Mouse (Mus musculus) CH12.LX (cell line): ENCODE measurements around the gene Bcl9l.

Experiments used
- CTCF ChIP-seq, 2 experiments: IDR thresholded peaks in 1 of 2; conservative IDR thresholded peaks in 1 of 2; 2 replicates each; pipeline ENCODE4 v1.5.1; 2011 to 2012; ENCODE audit warnings: low read depth in 2 of 2, low read length in 2 of 2, improper control_type of control experiment in 1 of 2, inconsistent platforms in 1 of 2, mild to moderate bottlenecking in 1 of 2, moderate library complexity in 1 of 2
- EP300 ChIP-seq: IDR thresholded peaks from 2 replicates; pipeline ENCODE4 v1.6.1; 2011; ENCODE audit warnings: low read length, improper control_type of control experiment
- NELFE ChIP-seq: IDR thresholded peaks from 2 replicates; pipeline ENCODE4 v1.6.1; 2011; ENCODE audit warnings: low read depth, low read length, improper control_type of control experiment
- NRF1 ChIP-seq: IDR thresholded peaks from 2 replicates; pipeline ENCODE4 v1.6.1; 2014; ENCODE audit warnings: low read depth, mild to moderate bottlenecking, inconsistent platforms, low read length, improper control_type of control experiment, moderate library complexity
- POLR2A ChIP-seq: IDR thresholded peaks from 2 replicates; pipeline ENCODE4 v1.6.1; 2011; ENCODE audit warnings: low read depth, mild to moderate bottlenecking, improper control_type of control experiment, low read length
- UBTF ChIP-seq: IDR thresholded peaks from 2 replicates; pipeline ENCODE4 v1.6.1; 2012; ENCODE audit warnings: low read depth, mild to moderate bottlenecking, inconsistent platforms, low read length, improper control_type of control experiment, moderate library complexity
- ZMIZ1 ChIP-seq: IDR thresholded peaks from 2 replicates; pipeline ENCODE4 v1.6.1; 2012; ENCODE audit warnings: low read depth, mild to moderate bottlenecking, inconsistent platforms, low read length, improper control_type of control experiment

GRCm38 (mm10) chr9:44477339-44478228 is 5.0 kb upstream of the Bcl9l start:
- TF ChIP-seq EP300 (0 out of 2 replicates have a peak, but pooled peaks have one; percentile 29), CTCF (conservative IDR thresholded peaks at IDR 0.05 in 1 of 2, IDR thresholded peaks at IDR 0.05 in 1 of 2; ENCODE audit: low read depth in 2 of 2, low read length in 2 of 2) (peak; percentile 83 to 99), NRF1 (no peak), UBTF (no peak), ZMIZ1 (no peak), POLR2A (no peak), NELFE (no peak)
